Mouse (Mus musculus): ENCODE data around the gene Dpy19l1. TPM values are rescaled to one million over a fixed set of nuclear protein-coding genes. Genes with fewer than 3 reads are reported as not detected.

The Dpy19l1 gene
- total RNA-seq, 2 experiments from 2014 or later, result 6.2 to 6.6 TPM

DNA sequence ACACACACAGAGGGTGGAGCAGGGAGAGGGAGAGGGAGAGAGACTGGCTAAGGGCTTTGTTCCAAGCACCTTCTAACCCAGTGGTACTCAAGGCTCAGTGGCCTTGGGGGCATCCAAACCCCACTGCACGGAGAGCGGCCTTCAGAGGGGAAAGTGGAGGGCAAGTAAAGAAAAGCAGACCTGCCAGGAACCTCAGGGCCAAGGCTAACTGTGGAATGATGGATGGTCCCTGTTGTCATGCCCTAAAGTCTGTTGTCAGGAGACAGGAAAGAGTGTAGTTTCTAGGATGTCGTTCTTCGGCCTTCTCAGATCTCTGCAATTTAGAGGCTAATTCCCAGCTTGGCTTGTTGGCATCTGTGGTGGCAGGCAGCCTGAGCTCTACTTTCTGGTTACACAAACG is 32.8 kb downstream of the Dpy19l1 start:
- no peak for DNase-seq

DNA sequence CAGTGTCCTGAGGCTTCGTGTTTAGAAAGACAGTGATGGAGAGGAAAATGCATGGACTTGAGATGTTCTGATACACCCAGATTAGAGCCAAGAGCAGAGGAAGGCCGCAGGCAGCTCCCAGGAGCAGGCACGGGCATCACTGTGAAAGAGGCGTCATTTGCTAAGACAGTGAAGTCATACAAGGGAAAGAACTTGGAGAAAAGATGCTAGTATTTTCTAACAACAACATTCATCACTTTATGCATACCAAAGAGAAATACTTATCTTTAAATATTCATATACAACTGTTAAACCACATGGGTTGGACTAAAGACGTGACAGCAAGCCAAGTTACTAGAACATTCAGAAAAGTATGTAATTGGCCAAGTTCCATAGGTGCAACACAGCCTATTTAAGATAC is 35.8 kb downstream of the Dpy19l1 start:
- DNase-seq, result no peak

DNA sequence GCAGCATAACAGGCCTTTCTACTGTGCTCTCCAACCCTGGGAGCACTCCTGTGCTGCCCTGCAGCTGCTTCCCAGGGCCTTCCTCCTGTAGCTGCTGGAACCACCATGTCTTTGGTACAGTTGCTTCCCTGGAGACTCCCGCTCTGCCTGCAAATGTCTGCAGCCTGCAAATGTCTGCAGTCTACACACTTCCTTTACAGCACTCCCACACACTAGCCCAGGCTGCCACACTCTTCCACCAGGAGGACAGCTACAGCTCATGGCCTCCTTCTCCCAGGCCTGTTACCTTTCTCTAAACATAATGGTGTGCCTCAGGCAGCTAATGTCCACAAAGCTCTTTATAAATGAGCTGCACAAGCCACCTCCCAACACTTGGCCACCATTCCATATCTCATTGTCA is 36.3 kb downstream of the Dpy19l1 start:
- DNase-seq, result no peak

DNA sequence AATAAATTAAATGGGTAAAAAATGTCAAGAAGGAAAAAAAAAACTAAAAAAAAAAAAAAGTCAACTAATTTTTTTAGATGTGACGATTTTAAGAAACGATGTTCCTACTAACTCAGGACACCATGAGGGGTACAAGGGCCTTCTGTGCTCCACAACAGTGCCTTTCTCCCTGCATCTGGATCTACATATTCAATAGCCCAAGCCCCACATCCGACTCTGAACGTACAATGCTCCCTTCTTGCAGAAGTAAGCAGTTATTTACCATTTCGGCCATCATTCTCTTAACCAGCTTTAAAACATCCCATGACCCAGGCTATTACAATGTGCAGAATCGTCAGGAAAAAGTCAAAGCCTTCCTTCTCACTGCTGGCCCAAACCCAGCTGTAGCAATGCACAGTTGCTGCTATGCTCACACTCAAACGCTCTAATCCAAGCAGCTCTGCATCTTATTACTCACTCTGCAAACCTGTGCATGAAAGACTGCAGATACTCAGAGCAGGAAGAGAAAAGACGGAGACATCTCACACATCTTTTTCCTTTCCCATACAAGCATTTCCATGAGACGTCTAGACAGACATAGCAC is 41.5 kb downstream of the Dpy19l1 start:
- no peak for DNase-seq

DNA sequence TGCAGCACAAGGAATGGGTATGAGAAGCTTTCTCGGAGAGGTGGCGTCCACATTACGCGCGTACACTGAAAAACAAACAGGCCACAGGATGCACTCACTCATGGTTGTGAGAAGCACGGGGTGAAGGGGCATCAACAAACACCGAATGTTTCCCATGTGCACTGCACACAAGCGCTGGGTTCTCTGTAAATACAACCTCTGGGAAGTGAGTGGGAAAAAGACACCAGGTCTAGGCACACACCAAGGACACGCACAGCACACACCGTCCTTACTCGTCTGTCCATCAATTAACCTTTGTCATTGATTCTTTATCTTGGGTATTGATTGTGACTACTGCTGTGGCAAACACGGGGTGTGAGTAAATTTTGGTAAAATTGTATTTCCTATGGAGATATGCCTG is 49.1 kb downstream of the Dpy19l1 start:
- no peak for DNase-seq

DNA sequence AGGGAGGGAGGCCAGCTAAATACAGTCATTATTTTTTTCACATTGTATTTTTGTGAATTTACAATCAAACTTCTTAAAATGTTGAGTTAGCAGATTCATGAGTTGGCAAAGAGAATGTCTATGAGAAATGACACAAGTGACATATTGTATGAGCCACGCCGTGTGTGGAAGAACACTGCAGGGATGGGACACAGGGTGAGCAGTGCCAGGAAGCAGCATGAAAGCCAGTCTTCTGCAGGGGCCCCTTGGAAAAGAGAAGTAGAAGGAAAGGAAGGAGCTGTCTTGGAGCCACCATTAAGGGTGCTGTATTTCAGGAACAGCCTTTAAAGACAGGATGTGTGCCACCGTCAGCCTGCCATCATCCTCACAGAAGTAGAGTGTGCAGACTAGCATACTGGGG is 52.0 kb downstream of the Dpy19l1 start:
- DNase-seq, result no peak

DNA sequence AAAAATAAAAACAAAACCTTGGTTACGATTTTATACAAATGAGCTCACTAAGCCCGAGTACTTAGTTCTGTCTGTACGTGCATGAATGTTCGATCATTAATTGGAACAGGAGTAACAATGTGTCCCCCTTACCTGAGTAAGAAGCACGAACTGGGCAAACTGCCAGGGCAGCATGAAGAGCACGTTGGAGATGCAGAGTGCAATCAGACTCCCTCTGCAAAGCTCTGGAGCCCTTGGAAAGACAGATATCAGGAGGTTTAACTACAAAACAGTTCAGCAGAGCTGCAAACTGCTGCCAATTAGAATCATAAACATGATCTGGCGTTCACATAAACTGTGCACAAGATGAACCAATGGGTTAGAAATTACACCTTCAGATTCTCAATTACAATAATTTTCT is 52.4 kb downstream of the Dpy19l1 start:
- no peak for DNase-seq

DNA sequence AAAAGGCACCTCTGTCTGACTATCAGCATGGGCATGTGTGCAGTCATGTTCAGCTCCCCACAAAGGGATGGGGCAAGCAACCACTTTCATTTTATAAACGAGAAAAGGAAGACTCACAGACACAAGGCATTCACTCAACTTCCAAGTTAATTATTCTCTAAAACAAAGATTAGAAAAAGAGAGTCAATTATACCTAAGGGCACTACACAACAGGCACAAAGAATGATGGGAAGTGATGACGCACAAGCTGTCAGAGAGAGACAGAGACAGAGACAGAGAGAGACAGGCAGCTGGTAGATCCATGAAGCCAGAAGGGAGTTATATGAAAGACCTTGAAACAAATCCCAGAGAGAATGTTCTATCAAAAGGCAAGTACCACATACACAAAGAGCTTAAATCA is 68.0 kb downstream of the Dpy19l1 start:
- no peak for DNase-seq

DNA sequence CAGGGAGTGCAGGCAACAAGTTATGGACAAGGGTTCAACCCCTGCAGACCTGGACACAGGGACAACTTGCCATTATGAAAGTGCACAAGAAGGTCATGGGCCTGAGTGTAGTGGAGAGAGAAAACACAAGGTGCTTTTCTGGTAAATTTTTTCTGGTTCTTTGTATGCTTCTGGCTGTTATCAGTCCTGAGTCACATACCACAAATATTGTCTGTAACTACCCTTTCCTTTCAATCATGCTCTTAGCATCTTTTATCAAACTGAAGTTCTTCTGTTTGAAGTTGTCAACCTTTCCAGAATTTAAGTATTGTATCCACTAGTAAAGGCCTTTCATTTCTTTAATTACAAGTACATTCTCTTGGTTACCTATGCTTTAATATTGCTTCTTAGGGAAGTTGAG is 73.2 kb downstream of the Dpy19l1 start:
- DNase-seq, result no peak

DNA sequence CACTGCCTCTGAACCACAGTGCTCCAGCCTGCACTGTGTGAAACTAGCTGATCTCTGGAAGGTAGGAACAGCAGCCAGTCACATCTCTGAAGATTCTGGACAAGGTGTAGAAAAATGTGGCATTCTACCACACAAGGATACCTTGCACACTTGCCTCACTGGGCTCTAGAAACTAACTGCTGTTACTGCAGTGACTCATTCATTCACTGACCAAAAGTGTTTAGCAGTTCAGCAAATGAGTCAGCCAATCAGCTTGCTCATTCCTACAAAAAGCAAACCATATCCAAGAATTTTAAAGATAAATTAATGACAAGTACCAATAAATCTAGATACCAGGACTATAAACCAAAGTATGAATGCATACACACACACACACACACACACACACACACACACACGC is 77.3 kb downstream of the Dpy19l1 start:
- DNase-seq, result no peak

DNA sequence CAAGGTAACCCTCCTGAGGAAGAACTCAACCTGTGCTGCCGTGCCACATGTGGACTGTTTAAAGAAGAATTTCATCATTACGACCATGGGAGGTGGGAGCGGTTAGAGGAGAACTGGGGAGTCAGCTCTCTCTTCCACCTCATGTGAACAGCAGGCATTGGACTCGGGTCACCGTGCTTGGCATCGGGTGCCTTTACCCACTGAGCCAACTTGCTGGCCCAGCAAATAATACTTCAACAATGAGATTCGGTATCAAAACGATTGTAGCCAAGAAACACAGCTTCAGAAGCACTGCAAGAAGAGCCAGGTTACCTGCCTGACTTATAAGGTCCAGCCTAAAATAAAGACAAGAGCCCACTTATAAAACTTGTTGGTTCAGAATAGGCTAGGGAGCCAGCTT is 79.7 kb downstream of the Dpy19l1 start:
- no peak for DNase-seq

DNA sequence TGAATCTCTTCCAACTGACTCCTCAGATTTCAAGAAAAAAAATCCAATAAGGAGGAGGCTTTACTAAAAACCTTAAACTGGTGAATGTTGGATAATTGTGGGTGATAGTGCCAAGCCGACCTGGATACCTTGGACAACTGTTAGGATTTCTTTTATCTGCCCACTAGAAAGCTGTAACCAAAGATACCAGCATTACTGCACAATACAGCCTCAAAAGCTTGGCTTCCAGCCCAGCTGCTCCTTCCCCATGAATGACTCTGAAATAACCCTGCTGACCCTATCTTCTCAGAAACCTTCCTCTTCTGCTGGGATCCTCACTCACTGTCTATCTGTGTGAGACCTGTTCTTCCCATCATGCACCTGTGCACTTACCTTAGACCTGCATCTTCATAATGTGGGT is 81.1 kb downstream of the Dpy19l1 start:
- no peak for DNase-seq

DNA sequence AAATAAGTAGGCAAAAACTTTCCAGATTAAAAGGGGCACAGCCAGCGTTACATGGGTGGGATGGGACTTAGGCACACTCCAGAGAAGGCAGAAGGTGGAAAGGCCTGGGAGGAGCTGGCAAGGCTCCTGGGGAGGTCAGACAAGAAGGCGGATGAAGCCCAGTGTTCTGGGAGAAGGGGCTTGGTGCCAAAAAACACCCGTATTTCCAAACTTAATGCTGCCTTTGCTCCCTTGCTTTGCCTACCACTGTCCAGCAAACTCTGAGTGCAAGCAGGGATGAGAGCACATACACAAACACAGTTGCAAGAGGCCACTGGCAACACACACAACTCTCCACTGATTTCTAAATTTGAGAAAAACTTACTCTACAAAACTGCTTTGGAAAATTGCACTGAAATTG is 81.7 kb downstream of the Dpy19l1 start:
- DNase-seq, result no peak

DNA sequence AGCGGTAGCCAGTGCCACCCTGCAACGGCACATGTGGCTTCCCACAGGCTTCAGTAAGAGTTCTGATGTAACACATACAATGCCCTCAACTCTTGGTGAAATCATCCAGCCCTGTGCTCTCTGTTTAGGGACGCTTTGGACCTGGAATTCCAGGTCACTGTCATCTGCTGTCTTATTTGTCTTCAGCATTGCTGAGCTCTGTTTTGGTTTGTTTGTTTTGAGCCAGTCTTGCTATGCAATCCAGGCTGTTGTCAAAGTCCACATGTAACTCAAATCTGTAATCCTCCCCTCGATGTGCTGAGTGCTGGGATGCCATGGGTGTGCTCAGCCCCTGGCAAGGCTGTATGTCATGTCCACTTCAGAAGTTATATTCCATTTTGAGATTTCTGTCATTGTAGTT is 82.8 kb downstream of the Dpy19l1 start:
- DNase-seq, result no peak

DNA sequence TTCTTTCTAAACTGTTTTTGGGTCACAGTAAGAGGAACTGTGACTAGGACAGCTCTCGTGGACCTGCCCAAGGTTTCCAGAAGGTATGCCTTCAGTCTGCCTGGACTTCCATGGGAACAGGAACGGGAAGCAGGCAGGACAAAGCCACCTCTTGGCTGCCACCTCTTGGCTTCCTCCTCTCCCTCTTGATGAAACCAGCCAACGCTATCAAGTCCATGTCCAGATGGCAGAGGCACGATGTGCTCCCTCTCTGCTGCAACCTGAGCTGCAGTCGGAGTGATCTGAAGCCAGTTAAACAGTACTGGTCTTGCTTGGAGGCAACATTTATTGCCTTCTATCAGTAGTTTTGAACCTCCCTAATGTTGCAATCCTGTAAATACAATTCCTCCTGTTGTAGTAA is 84.7 kb downstream of the Dpy19l1 start:
- no peak for DNase-seq

DNA sequence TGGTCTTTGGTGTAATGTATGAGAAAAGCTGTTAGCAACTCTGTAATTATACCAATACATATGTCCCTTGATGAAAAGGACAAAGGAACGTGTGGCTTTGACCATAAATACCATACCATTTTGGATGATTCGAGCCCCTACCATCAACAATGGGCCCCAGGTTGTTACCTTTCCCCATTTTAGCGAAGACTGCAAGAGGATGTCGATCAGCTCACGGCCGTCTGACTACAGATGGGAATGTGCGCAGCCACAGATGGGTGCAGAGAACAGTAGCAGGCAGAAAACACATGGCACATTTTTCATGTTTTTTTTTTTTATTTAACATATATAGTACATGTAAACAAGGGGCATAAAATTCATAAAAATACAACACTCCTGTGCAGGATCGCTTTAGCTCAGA is 91.5 kb downstream of the Dpy19l1 start:
- DNase-seq, result no peak

DNA sequence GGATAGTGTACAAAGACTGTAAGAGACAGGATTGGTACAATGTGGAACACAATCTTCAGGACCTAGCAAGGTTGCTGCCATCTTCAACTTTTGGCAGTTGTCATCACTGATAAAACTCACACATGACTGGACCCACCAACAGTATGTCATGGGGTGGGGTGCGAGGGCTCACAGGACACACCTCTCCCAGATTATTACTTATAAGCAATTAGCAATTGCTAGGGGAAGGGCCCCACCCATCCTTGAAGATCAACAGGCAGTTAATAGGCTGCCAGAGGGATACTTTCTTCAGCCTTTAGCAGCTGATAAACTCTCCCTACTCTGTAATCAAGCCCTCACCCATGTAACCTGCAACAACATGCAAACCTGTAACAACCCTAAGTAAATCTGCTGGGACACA is 92.5 kb downstream of the Dpy19l1 start:
- no peak for DNase-seq

DNA sequence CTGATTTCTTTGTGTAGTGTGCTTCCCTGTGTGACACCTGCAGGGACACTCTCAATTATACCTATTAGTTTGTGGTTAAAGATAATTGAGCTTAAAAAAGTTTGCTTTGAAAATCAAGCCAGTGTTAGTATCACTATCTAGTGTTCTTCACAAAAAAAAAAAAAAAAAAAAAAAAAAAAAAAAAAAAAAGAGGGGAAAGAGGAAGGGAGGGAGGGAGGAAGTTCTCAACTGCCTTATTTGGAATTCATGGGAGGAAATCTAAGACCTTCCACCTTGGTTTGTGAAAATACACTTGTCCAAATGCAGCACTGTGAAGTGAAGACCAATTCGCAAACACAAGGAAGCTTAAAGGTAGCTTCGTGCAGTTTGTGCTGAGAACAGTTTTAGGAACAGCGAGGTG is 94.9 kb downstream of the Dpy19l1 start:
- DNase-seq, result no peak

DNA sequence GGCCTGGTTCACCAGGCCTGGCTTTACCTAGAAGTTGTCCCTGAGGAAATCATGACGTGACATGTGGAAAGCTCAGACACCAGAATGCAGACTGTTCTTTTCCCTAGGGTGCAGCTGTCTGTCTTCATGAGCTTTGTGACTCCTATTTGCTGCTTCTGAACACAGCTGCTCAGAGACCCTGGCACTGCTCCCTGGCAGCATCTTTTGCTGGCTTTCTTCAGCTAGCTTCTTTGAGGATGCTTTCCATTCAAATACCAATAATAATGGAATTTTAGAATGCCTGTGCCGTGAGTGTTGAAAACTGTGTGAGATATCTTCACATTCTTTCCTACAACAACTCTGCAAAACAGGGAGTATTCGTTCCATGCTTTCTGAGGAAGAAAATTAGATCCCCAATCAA is 108.8 kb downstream of the Dpy19l1 start:
- peak; percentile 16 for DNase-seq

DNA sequence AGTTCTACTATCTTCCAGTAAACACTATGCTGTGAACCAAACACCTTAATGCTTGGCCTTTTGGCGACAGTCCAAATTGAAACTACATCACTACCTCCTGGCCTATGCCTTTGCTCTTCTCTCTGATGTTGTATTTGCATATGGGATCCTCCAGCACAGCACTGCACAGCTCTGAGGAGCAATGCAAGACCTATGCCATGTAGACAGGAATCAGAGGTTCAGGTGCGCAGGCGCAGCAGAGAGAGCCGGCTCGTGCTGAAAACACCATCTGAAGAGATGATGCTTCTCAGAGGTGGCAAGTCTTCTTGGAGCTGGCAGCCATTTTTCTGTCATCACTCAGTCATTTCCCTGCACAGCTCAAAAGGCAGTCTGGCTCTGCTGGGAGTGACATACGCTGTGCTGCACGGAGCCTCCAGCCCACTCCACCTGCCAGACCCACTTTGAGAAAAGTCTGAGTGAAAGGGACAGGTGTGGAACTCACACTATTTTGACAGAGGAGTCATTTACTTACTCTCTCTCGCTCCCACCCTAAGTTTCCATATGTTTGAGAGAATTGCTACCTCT is 112.1 kb downstream of the Dpy19l1 start:
- no peak for DNase-seq

DNA sequence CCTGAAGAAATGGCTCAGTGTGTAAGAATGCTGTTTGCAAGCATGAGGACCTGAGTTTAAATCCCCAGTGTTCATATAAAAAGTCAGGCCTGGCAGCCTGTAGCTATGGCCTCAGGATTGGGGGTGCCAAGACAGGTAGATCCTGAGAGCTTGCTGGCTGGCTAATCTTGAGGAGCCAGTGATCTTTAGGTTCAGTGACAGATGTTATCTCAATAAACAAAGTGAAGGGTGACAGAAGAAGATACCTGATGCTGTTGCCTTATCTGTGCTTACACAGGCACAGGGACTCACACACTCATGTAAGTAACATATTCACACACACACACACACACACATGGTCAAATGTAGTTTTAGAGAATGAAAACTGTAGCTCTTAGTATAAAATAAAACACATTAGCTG is 115.7 kb downstream of the Dpy19l1 start:
- DNase-seq, result no peak

DNA sequence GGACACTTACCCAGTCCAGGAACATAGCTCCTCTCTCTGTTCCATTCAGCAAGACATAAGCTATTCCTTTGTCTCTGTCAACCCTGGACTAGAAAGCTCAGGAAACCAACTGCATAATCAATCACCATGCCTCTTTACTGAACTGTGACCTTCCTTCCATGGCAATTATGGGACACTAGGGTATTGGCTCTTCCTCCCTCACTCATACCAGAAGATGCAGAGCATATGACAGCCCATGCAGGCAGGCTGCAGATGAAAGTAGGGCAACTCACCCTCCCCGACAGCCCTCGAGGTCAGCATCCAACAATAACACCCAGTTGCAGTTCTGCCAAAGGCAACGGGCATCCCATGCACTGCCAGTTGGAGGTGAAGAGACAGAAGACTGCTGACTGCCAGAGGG is 123.6 kb downstream of the Dpy19l1 start:
- no peak for DNase-seq

DNA sequence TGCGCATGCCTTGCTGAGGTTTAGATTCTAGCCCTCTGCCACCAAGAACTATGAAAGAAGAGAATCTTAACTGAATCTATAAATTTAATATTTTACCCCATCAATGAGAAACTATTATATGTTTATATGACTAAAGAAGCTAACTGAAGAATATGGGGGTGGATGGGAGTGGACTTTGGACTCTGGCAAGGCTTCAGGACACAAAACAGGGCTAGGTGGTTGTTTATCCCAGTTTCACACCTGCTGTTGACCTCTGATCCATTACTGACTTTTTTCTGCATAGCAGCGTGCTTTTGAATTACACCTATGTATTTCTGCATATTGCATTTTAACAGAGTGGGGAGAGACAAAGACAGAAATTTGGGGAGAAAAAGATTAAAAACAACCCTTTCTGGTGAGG is 124.1 kb downstream of the Dpy19l1 start:
- no peak for DNase-seq
